Comparison of ENCODE assay signal across 30 mouse cellular contexts in genomic region chr12:112959421-112959820, GRCm38 (mm10). TPM values are rescaled to one million over a fixed set of nuclear protein-coding genes. Genes with fewer than 3 reads are reported as not detected.
DNase-seq lines count a peak whose midpoint lies in the region; ATAC-seq lines count a peak whose summit lies in the region.
"Had no signal": no experiment of that assay in that cellular context is flagged by ENCODE, and none has a peak within 500 bp of the region (broad histone marks: within the 10 kb centered on the region; RNA-seq: fewer than 3 reads in every experiment).

No protein-coding gene starts in this region.

- no peak overlapping the region for H3K4me2 ChIP-seq in forebrain, embryonic 12.5 days
- H3K4me2 ChIP-seq: embryonic facial prominence, embryonic 13.5 days; forebrain, embryonic 13.5 days; hindbrain, embryonic 13.5 days had no signal

- no peaks in the 10 kb centered on the region for H3K4me1 ChIP-seq in forebrain, embryonic 12.5 days
- H3K4me1 ChIP-seq: embryonic facial prominence, embryonic 13.5 days; forebrain, embryonic 13.5 days; hindbrain, embryonic 13.5 days had no signal

- DNase-seq in spleen, postnatal 36 days (ENCODE audit: low spot score in 2 of 2): peak; percentile 32 to 35
- no peak for DNase-seq in spleen, postnatal 10 days (ENCODE audit: low spot score in 2 of 2)
- peak; percentile 64 for DNase-seq in T-cell, adult 2 months (ENCODE audit: low spot score)
- peak; percentile 70 for DNase-seq in thymus, postnatal 0 days (ENCODE audit: low spot score)
- DNase-seq in gastrocnemius, postnatal 10 days: no peak
- no peak for DNase-seq in frontal cortex, postnatal 36 days (ENCODE audit: low spot score in 2 of 2)
- DNase-seq: adrenal gland, postnatal 14 days; cerebellum, adult 2 months; cerebellum, postnatal 25 days; gastrocnemius, postnatal 25 days; heart, adult 18-20 months; heart, postnatal 36 days; kidney, adult 8-10 months; kidney, postnatal 14 days; liver; retina, postnatal 1 day; right cerebral cortex, postnatal 25 days had no signal

- H3K9me3 ChIP-seq in forebrain, embryonic 12.5 days: no peaks in the 10 kb centered on the region
- H3K9me3 ChIP-seq: embryonic facial prominence, embryonic 13.5 days; forebrain, embryonic 13.5 days; G1E; hindbrain, embryonic 13.5 days; limb, embryonic 10.5 days; midbrain, embryonic 10.5 days had no signal

- no peak for ATAC-seq in forebrain, embryonic 12.5 days (ENCODE audit: low FRiP score)
- ATAC-seq: forebrain, embryonic 13.5 days; lung, postnatal 0 days; Patski had no signal

- 85% methylated on average over 8 of the region's 8 CpGs for WGBS in forebrain, embryonic 12.5 days

- peaks cover 53% of the 10 kb centered on the region for H3K36me3 ChIP-seq in forebrain, embryonic 12.5 days (replicated peaks)

- no peak overlapping the region for H3K9ac ChIP-seq in forebrain, embryonic 12.5 days
- H3K9ac ChIP-seq: embryonic facial prominence, embryonic 13.5 days; forebrain, embryonic 13.5 days; hindbrain, embryonic 13.5 days had no signal

- no peaks in the 10 kb centered on the region for H3K27me3 ChIP-seq in forebrain, embryonic 12.5 days
- H3K27me3 ChIP-seq: CH12.LX; embryonic facial prominence, embryonic 13.5 days; forebrain, embryonic 13.5 days; hindbrain, embryonic 13.5 days; Patski had no signal

- no peak overlapping the region for H3K4me3 ChIP-seq in forebrain, embryonic 12.5 days (replicated peaks)
- H3K4me3 ChIP-seq: embryonic facial prominence, embryonic 13.5 days; erythroblast, embryonic 14.5 days; forebrain, embryonic 13.5 days; hindbrain, embryonic 13.5 days; layer of hippocampus, adult 2 months; limb, embryonic 10.5 days; midbrain, embryonic 10.5 days had no signal

- no peak overlapping the region for H3K27ac ChIP-seq in forebrain, embryonic 12.5 days
- H3K27ac ChIP-seq: embryonic facial prominence, embryonic 13.5 days; forebrain, embryonic 13.5 days; hindbrain, embryonic 13.5 days; layer of hippocampus, adult 2 months; limb, embryonic 10.5 days; macrophage; midbrain, embryonic 10.5 days had no signal

RNA-seq across cellular contexts. Expression of gene Btbd6, which starts 16.9 kb away (rescaled TPM):
- polyA plus RNA-seq in thymus, postnatal 0 days (2015; fragmentation: Nextera tagmentation; extraction: Ambion mirVana): 16.4 and 18.0 TPM in 2 replicates
- total RNA-seq in gastrocnemius, postnatal 10 days (2021): 10 to 100 TPM; 10.4 to 12.7 TPM
- 28.2 and 29.2 TPM in 2 replicates for polyA plus RNA-seq in forebrain, embryonic 12.5 days (2016; fragmentation: Nextera tagmentation; extraction: Ambion mirVana)

RNA-seq across cellular contexts. Expression of gene Nudt14, which starts 17.5 kb away (rescaled TPM):
- 93.9 and 98.4 TPM in 2 replicates for polyA plus RNA-seq in thymus, postnatal 0 days (2015; fragmentation: Nextera tagmentation; extraction: Ambion mirVana)
- total RNA-seq in gastrocnemius, postnatal 10 days (2021): 10 to 100 TPM; 17.3 to 17.5 TPM
- polyA plus RNA-seq in forebrain, embryonic 12.5 days (2016; fragmentation: Nextera tagmentation; extraction: Ambion mirVana): 51.5 and 54.4 TPM in 2 replicates

RNA-seq across cellular contexts. Expression of gene Jag2, which starts 29.8 kb away (rescaled TPM):
- 8.3 and 10.2 TPM in 2 replicates for polyA plus RNA-seq in thymus, postnatal 0 days (2015; fragmentation: Nextera tagmentation; extraction: Ambion mirVana)
- total RNA-seq in gastrocnemius, postnatal 10 days (2021): 10 to 100 TPM; 29.4 to 40.0 TPM
- 5.6 and 6.2 TPM in 2 replicates for polyA plus RNA-seq in forebrain, embryonic 12.5 days (2016; fragmentation: Nextera tagmentation; extraction: Ambion mirVana)
- polyA plus RNA-seq: erythroblast, embryonic 14.5 days had no signal

RNA-seq across cellular contexts. Expression of gene Brf1, which starts 41.1 kb away (rescaled TPM):
- polyA plus RNA-seq in thymus, postnatal 0 days (2015; fragmentation: Nextera tagmentation; extraction: Ambion mirVana): 70.8 and 89.0 TPM in 2 replicates
- total RNA-seq in gastrocnemius, postnatal 10 days (2021): 10 to 100 TPM; 28.2 to 37.9 TPM
- polyA plus RNA-seq in forebrain, embryonic 12.5 days (2016; fragmentation: Nextera tagmentation; extraction: Ambion mirVana): 70.2 and 74.2 TPM in 2 replicates

RNA-seq across cellular contexts. Expression of gene Pacs2, which starts 54.9 kb away (rescaled TPM):
- 5.2 and 6.4 TPM in 2 replicates for polyA plus RNA-seq in thymus, postnatal 0 days (2015; fragmentation: Nextera tagmentation; extraction: Ambion mirVana)
- total RNA-seq in gastrocnemius, postnatal 10 days (2021): 10 to 100 TPM; 51.8 to 54.4 TPM
- 26.3 and 27.6 TPM in 2 replicates for polyA plus RNA-seq in forebrain, embryonic 12.5 days (2016; fragmentation: Nextera tagmentation; extraction: Ambion mirVana)

Comparison
In these comparisons a context has a peak if more than half of its experiments do, and no peak if none do; other contexts are left out.
1. DNase-seq: peak in spleen, postnatal 36 days (2 of 2), T-cell, adult 2 months (single experiment) and thymus, postnatal 0 days (single experiment); none in spleen, postnatal 10 days (0 of 2), gastrocnemius, postnatal 10 days (single experiment) and frontal cortex, postnatal 36 days (0 of 2).